Mouse (Mus musculus): Measurements from ENCODE around the gene Ssh2.
A peak's percentile ranks its signal among the peaks of the same experiment; 100 is the strongest.

Gene Ssh2

DNA sequence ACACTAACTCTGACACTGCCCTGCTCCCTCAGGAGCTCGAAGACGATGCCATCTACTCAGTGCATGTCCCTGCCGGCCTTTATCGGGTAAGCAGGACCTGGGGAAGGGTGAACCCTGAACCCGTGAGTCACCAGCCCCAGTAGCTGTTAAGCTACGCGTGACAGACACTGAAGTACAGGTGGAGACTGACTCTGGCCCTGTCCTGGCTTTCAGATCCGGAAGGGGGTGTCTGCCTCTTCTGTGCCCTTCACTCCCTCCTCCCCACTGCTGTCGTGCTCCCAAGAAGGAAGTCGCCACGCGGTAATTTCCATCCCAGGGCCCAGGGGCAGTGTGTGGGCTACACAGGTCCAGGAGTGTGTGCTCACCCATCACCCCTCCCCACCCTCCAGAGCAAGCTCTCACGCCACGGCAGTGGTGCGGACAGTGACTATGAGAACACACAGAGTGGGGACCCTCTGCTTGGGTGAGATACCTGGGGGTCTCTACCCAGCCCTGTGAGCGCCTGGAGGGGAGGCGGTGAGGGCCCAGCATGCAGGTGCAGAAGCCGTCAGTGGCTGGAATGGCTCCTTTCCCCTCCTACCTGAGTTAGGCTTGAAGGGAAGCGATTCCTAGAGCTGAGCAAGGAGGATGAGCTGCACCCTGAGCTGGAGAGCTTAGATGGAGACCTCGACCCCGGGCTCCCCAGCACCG, 289.3 kb downstream of the Ssh2 start:
- DNase-seq (ENCODE audit: inconsistent age in 2 of 2, low spot score in 1 of 2) = peak in 1 of 2 experiments; percentile 16

DNA sequence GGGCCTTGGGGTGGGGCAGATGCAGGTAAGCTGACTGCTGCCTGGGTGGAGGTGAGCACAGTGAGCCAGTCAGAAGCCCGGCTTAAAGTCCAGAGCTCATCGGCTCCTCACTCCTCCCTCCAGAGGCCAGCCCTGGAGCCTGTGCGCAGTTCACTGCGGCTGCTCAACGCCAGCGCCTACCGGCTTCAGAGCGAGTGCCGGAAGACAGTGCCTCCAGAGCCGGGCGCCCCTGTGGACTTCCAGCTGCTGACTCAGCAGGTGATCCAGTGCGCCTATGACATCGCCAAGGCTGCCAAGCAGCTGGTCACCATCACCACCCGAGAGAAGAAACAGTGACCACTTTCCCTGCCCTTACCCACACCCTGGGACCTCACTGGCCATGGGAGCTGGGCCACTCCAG, 290.2 kb downstream of the Ssh2 start:
- peak; percentile 20 to 43 for DNase-seq (ENCODE audit: inconsistent age in 2 of 2, low spot score in 1 of 2)

DNA sequence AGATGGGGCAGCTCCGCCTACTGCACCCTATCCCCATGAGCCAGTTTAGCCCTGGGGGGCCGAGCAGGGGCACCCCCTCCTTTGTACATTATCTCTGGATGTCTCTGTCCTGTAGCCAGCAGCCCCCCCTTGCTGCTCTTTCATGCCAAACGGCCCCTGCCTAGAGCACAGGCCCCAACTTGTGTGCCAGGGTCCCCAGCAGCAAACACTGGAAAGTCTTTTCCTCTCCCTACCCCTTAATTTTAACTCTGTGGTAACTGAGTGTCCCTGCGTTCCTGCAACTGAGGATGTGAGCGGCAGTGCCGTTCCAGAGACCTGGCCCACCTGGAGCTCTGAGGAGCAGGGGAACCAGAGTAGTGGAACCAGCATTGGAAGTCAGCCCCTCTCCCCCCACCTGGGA, 290.9 kb downstream of the Ssh2 start:
- DNase-seq (ENCODE audit: inconsistent age in 2 of 2, low spot score in 1 of 2) = peak in 1 of 2 experiments; percentile 14

DNA sequence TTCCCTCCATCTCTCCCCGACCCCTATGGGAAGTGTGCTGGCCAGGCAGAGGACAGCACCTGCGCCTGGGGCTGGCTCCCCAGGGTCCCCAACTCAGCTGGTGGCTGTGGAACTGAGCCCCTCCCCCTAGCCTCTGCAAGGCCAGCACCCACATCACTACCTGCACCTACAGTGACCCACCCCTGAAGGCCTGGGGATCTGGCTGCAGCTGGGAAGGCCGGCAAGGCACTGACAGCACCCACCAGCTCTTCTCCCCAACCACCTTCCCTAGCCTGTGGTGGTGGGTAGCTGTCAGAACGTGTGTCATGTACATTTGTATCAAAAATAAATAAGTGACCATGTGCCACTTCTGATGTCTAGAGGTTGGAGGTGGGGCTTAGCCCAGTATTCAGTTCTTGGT, 291.3 kb downstream of the Ssh2 start:
- DNase-seq (ENCODE audit: inconsistent age in 2 of 2, low spot score in 1 of 2) = peak in 1 of 2 experiments; percentile 24

DNA sequence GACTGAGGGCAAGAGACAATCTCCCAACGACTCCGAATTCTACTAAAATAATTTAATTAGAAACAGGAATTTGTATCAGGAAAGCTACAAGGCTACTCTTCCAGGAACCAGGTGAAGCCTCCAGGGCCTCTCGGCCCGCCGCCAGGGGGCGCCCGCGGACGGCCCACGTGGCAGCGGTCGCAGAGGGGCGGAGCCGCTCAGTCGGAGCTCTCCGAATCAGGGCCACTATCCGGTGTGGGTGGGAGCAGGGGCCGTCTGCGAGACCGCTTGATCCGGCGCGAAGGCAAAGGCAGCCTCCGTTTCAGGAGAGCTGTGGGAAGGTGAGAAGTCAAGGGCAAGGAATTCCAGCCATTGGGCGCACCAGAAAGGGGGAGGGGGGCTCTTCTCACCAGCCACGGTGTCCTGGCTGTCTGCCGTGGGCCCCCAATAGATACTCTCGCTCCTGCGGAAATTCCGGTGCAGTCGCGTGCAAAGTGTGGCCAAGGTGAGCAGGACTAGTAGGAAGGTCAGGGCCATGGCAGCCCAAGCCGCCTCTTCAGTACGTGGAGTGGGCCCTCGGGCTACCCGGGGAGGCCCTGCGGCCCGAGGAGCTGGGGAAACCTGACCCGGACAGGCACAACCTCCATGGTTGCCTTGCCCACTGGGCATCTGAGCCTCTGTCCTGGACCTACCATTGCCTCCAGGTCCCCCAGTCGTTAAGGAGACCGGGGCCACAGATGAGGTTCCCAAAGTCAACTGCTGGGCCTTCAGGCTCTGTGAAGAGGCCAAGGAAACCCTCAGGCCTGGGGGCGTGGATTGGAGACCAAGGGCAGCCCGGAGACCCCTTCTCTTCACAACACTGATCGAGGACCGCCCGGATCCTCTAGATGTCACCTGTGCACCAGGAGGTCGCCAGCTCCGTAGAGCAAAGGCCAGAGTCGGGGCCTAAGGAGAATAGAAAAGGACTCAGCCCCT, 292.3 kb downstream of the Ssh2 start:
- DNase-seq (ENCODE audit: inconsistent age in 2 of 2, low spot score in 1 of 2) = peak; percentile 88 to 95
